Mouse (Mus musculus) MEL (cell line): ENCODE results near the gene Rin2. TPM values are rescaled to one million over a fixed set of nuclear protein-coding genes. Genes with fewer than 3 reads are reported as not detected.
"Not testable (repeated sequence)": the region's sequence is repeated elsewhere in the genome, so short reads cannot be mapped to it uniquely, and the experiment has no call there.

Experiments
- DNase-seq: peaks from one replicate; pipeline ENCODE4 v3.0.0; 2011; ENCODE audit warnings: low read depth, low spot score
- H3K27ac ChIP-seq: 2 replicates; pipeline ENCODE4 v1.5.1; 2012; ENCODE audit warnings: low read depth, mild to moderate bottlenecking, control low read depth, low read length, moderate library complexity; ENCODE audit not compliant: control insufficient read depth
- H3K27me3 ChIP-seq, 2 experiments: fragments of 150-350 bp in 1 of 2; sonication (generic) in 1 of 2; 2 replicates each; pipeline ENCODE4 v1.6.1; 2012; ENCODE audit warnings: low read length in 2 of 2, mild to moderate bottlenecking in 2 of 2, improper control_type of control experiment in 1 of 2, moderate library complexity in 1 of 2; ENCODE audit not compliant: insufficient read depth in 2 of 2, control insufficient read depth in 1 of 2
- H3K36me3 ChIP-seq, 2 experiments: 2 replicates each; pipeline ENCODE4 v1.6.1; 2012 to 2014; ENCODE audit warnings: low read length in 2 of 2, improper control_type of control experiment in 1 of 2, inconsistent platforms in 1 of 2, mild to moderate bottlenecking in 1 of 2; ENCODE audit not compliant: insufficient read depth in 2 of 2, control insufficient read depth in 1 of 2
- H3K4me1 ChIP-seq, 2 experiments: fragments of 150-350 bp in 1 of 2; sonication (generic) in 1 of 2; 2 replicates each; pipeline ENCODE4 v1.6.1; 2012; ENCODE audit warnings: low read length in 2 of 2, improper control_type of control experiment in 1 of 2, mild to moderate bottlenecking in 1 of 2; ENCODE audit not compliant: insufficient read depth in 2 of 2, control insufficient read depth in 1 of 2
- H3K4me3 ChIP-seq, 2 experiments: fragments of 150-350 bp in 1 of 2; sonication (generic) in 1 of 2; 2 replicates each; pipeline ENCODE4 v1.5.1; 2012; ENCODE audit warnings: low read depth in 2 of 2, low read length in 2 of 2, mild to moderate bottlenecking in 2 of 2, moderate library complexity in 2 of 2, control low read depth in 1 of 2, improper control_type of control experiment in 1 of 2; ENCODE audit not compliant: control insufficient read depth in 1 of 2, insufficient read depth in 1 of 2
- H3K79me2 ChIP-seq: 2 replicates; pipeline ENCODE4 v1.6.1; 2012; ENCODE audit warnings: mild to moderate bottlenecking, low read length, moderate library complexity; ENCODE audit not compliant: control insufficient read depth, poor library complexity, insufficient read depth
- H3K9ac ChIP-seq: 2 replicates; pipeline ENCODE4 v1.6.1; 2012; ENCODE audit warnings: low read depth, mild to moderate bottlenecking, control low read depth, low read length, moderate library complexity; ENCODE audit not compliant: control insufficient read depth, poor library complexity, severe bottlenecking
- H3K9me3 ChIP-seq: fragments of 150-350 bp; sonication (generic); replicated peaks from 2 replicates; pipeline ENCODE4 v1.6.1; 2012; ENCODE audit warnings: mild to moderate bottlenecking, low read length, improper control_type of control experiment, moderate library complexity; ENCODE audit not compliant: insufficient read depth
- CHD2 ChIP-seq: IDR thresholded peaks from 2 replicates; pipeline ENCODE4 v1.6.1; 2011; ENCODE audit warnings: low read length, improper control_type of control experiment
- CTCF ChIP-seq, 3 experiments: IDR thresholded peaks in 2 of 3; conservative IDR thresholded peaks in 1 of 3; 2 replicates each; pipeline ENCODE4 v1.5.1; 2011 to 2012; ENCODE audit warnings: low read length in 3 of 3, low read depth in 2 of 3, mild to moderate bottlenecking in 2 of 3, improper control_type of control experiment in 1 of 3, inconsistent platforms in 1 of 3, mixed read lengths in 1 of 3, moderate library complexity in 1 of 3; ENCODE audit not compliant: control insufficient read depth in 1 of 3, insufficient read depth in 1 of 3, poor library complexity in 1 of 3, severe bottlenecking in 1 of 3
- ELF1 ChIP-seq: IDR thresholded peaks from 2 replicates; pipeline ENCODE4 v1.6.1; 2014; ENCODE audit warnings: low read depth, mild to moderate bottlenecking, inconsistent platforms, low read length, improper control_type of control experiment, moderate library complexity
- MAFK ChIP-seq: IDR thresholded peaks from 2 replicates; pipeline ENCODE4 v1.6.1; 2011; ENCODE audit warnings: low read depth, mild to moderate bottlenecking, low read length, improper control_type of control experiment, borderline replicate concordance
- MAZ ChIP-seq: IDR thresholded peaks from 2 replicates; pipeline ENCODE4 v1.6.1; 2012; ENCODE audit warnings: low read depth, mild to moderate bottlenecking, inconsistent platforms, low read length, improper control_type of control experiment
- MYC ChIP-seq: IDR thresholded peaks from 2 replicates; pipeline ENCODE4 v1.6.1; 2011; ENCODE audit warnings: low read depth, mild to moderate bottlenecking, low read length, improper control_type of control experiment, moderate library complexity
- NELFE ChIP-seq: IDR thresholded peaks from 2 replicates; pipeline ENCODE4 v1.6.1; 2011; ENCODE audit warnings: low read depth, low read length, improper control_type of control experiment
- POLR2AphosphoS2 ChIP-seq: IDR thresholded peaks from 2 replicates; pipeline ENCODE4 v1.6.1; 2011; ENCODE audit warnings: low read length, improper control_type of control experiment
- RAD21 ChIP-seq: IDR thresholded peaks from 2 replicates; pipeline ENCODE4 v1.6.1; 2011; ENCODE audit warnings: mild to moderate bottlenecking, low read depth, low read length, improper control_type of control experiment
- RCOR1 ChIP-seq: IDR thresholded peaks from 2 replicates; pipeline ENCODE4 v1.6.1; 2012; ENCODE audit warnings: low read depth, mild to moderate bottlenecking, inconsistent platforms, low read length, improper control_type of control experiment
- TAL1 ChIP-seq: IDR thresholded peaks from 2 replicates; pipeline ENCODE4 v1.6.1; 2012; ENCODE audit warnings: mild to moderate bottlenecking, inconsistent platforms, low read length, moderate library complexity, mixed read lengths
- TBP ChIP-seq: IDR thresholded peaks from 2 replicates; pipeline ENCODE4 v1.8.0; 2011; ENCODE audit warnings: low read depth, low read length, improper control_type of control experiment
- USF1 ChIP-seq: IDR thresholded peaks from 2 replicates; pipeline ENCODE4 v1.6.1; 2014; ENCODE audit warnings: low read depth, mild to moderate bottlenecking, inconsistent platforms, low read length, improper control_type of control experiment, moderate library complexity
- ZC3H11A ChIP-seq: IDR thresholded peaks from 2 replicates; pipeline ENCODE4 v1.6.1; 2012; ENCODE audit warnings: low read depth, mild to moderate bottlenecking, inconsistent platforms, low read length, improper control_type of control experiment
- ZKSCAN1 ChIP-seq: IDR thresholded peaks from 2 replicates; pipeline ENCODE4 v1.6.1; 2012; ENCODE audit warnings: low read depth, mild to moderate bottlenecking, inconsistent platforms, low read length, improper control_type of control experiment, moderate library complexity
- ZMIZ1 ChIP-seq: IDR thresholded peaks from 2 replicates; pipeline ENCODE4 v1.6.1; 2012; ENCODE audit warnings: low read depth, mild to moderate bottlenecking, inconsistent platforms, low read length, improper control_type of control experiment, moderate library complexity
- polyA plus RNA-seq, 2 experiments: library from polyadenylated mRNA; stranded (reverse) in 1 of 2; unstranded in 1 of 2; fragments of >175 nt in 1 of 2; fragments of >200 nt in 1 of 2; gene quantifications; 2 replicates each; pipeline versions ENCODE4 v1.2.1 to v1.2.4; 2012; ENCODE audit warnings: low replicate concordance in 2 of 2, low read depth in 1 of 2; ENCODE audit not compliant: insufficient read length in 2 of 2, insufficient read depth in 1 of 2, missing spikeins in 1 of 2
- total RNA-seq: library from RNA; depleted of rRNA; stranded (reverse); fragments of 300-350 nt; gene quantifications from 2 replicates; pipeline ENCODE4 v1.2.3, GENCODE M21; 2012

Rin2 gene
- total and polyA plus RNA-seq, 3 experiments: 0.01 TPM; not detected in 2

GRCm38 (mm10) chr2:145905156-145905555 lies 230.1 kb downstream of the Rin2 start:
- peaks cover 38% of the 10 kb centered on the region for H3K79me2 ChIP-seq
- H3K4me1 ChIP-seq: peaks cover 2 to 8% of the 10 kb centered on the region in 2 experiments; a peak in 3 of 4 replicates
- H3K27ac ChIP-seq: no peak overlapping the region
- H3K9ac ChIP-seq: no peak overlapping the region
- DNase-seq: peak; percentile 24
- H3K4me3 ChIP-seq: no peak overlapping the region
- H3K27me3 ChIP-seq: no peaks in the 10 kb centered on the region
- no peaks in the 10 kb centered on the region for H3K9me3 ChIP-seq
- TF ChIP-seq MYC (no peak), ZMIZ1 (no peak), MAFK (no peak), NELFE (no peak), CTCF (IDR thresholded peaks at IDR 0.05 in 2 of 3, conservative IDR thresholded peaks at IDR 0.05 in 1 of 3; ENCODE audit: control insufficient read depth in 1 of 3, insufficient read depth in 1 of 3, low read depth in 2 of 3, low read length in 3 of 3, poor library complexity in 1 of 3, severe bottlenecking in 1 of 3) (no peak), RAD21 (no peak), RCOR1 (no peak), CHD2 (no peak), USF1 (no peak), ZC3H11A (no peak), TAL1 (no peak), TBP (no peak), MAZ (no peak), POLR2AphosphoS2 (no peak), ZKSCAN1 (no peak), ELF1 (no peak)
- H3K36me3 ChIP-seq: peaks cover 14% of the 10 kb centered on the region in 2 experiments

DNA sequence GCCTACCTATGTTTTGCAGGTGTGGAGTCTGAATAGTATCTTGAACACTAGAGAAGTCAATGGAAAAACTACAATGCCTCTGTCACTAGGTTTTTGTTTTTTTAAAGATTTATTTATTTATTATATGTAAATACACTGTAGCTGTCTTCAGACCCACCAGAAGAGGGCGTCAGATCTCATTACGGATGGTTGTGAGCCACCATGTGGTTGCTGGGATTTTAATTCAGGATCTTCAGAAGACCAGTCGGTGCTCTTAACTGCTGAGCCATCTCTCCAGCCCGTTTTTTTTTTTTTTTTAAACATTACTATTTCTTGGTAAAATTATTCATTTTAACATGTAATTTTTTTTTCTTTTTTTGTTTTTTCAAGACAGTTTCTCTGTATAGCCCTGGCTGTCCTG lies 230.9 kb downstream of the Rin2 start:
- H3K36me3 ChIP-seq: peaks cover 14 to 18% of the 10 kb centered on the region in 2 experiments
- H3K4me1 ChIP-seq, H3K27ac ChIP-seq, H3K4me3 ChIP-seq, H3K9me3 ChIP-seq: not testable (repeated sequence)
- DNase-seq: peak; percentile 20
- peaks cover 38% of the 10 kb centered on the region for H3K79me2 ChIP-seq
- TF ChIP-seq MYC (0 out of 2 replicates have a peak, but pooled peaks have one; percentile 35), CTCF (IDR thresholded peaks at IDR 0.05 in 2 of 3, conservative IDR thresholded peaks at IDR 0.05 in 1 of 3; ENCODE audit: control insufficient read depth in 1 of 3, insufficient read depth in 1 of 3, low read depth in 2 of 3, low read length in 3 of 3, poor library complexity in 1 of 3, severe bottlenecking in 1 of 3) (peak in 1 of 3 experiments; percentile 40; a peak in 2 of 6 replicates)
- TF ChIP-seq, all 39 proteins: peak for 2; not testable (repeated sequence) for 37
- not testable (repeated sequence) for H3K9ac ChIP-seq, H3K27me3 ChIP-seq
